Mouse (Mus musculus) granulocyte monocyte progenitor cell, adult 5-6 weeks (primary cell): ENCODE data around the gene Lemd2. TPM values are rescaled to one million over a fixed set of nuclear protein-coding genes. Genes with fewer than 3 reads are reported as not detected.

Experiments used
- ATAC-seq: replicated peaks from 2 replicates; pipeline ENCODE4 v1.8.0; 2016; ENCODE audit warnings: mild to moderate bottlenecking, moderate TSS enrichment, inconsistent platforms; ENCODE audit not compliant: poor library complexity, severe bottlenecking
- total RNA-seq, 2 experiments: library from RNA; stranded (forward) in 1 of 2; stranded (reverse) in 1 of 2; fragments of 200-712, 200-1000 nt in 1 of 2; fragments of >200 nt in 1 of 2; fragmentation: Nextera tagmentation in 1 of 2; gene quantifications; 2 replicates each; pipeline ENCODE4 v1.2.3; 2014 to 2017

Gene Lemd2
- total RNA-seq, 2 experiments from 2014 or later = 29.7 to 36.9 TPM

DNA sequence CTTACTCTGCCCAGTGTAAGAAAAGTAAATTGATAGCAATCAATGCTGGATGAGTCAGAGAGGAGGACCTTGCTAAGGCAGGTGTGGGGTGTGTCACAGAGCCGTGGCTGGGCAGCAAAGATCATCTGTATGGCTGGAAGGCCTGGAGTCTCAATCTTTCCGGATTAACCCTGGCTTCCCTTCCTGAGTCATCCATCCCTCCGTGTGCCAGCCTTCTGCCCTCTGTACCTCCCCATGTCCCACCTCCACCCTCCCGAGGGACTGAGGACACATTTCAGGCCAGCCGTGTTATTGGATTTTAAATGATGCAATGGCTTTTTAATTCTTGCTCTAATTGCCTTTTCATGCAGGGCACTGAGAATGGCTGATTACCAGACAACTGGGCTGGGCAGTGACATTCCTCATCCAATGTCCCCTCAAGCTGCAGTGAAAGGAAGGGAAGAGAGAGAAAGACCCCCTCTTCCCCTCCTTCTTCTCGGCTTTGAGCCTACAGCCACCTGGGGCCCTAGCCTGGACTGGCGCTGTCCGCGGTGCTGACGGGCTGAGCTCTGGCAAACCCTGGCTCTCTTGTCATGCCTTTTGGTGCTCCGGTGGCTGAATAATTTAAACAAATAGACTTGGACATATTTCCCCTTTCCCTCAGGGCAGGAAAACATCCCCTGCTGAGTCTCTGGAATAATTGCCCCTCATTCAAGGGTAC, 24.1 kb upstream of the Lemd2 start:
- peak; percentile 73 for ATAC-seq

DNA sequence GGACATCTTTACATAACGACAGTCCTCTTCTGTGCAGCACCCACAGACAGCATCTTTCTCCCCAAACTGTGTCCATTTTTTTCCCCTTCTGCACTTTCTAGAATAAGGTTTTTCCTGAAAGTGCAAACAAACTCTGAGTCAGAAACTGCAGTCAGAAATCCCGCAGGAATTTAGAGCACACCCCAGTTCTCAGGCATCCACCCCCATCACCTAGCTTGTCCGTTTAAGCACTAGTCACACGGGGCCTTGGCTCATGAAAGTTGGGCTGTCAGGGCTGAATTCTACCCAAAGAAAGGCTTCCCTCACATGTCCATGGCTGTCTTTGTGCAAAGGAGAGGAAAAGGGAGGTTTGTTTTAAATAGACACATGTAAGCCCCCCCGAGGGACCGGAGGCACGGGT, 23.0 kb upstream of the Lemd2 start:
- ATAC-seq = no peak

GRCm38 (mm10) chr17:27226701-27227100, 22.4 kb upstream of the Lemd2 start:
- no peak for ATAC-seq

DNA sequence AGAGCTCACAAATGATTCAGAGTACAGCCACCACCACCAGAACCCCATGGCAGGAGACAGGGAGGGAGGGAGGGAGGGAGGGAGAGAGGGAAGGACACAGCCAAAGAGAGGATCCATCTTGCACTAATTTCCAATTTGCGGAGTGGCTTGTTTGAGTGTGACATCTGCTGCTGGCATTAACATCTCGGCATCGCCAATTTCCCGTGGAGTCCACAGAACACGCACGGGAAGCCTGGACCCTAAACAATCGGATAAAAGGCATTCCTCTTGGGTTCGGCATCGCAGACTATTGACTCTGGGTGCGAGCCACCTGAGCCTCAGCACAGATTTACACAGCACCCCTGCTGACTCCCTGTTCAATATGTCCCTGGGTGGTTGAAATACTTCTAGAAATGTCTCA, 21.5 kb upstream of the Lemd2 start:
- ATAC-seq = no peak

DNA sequence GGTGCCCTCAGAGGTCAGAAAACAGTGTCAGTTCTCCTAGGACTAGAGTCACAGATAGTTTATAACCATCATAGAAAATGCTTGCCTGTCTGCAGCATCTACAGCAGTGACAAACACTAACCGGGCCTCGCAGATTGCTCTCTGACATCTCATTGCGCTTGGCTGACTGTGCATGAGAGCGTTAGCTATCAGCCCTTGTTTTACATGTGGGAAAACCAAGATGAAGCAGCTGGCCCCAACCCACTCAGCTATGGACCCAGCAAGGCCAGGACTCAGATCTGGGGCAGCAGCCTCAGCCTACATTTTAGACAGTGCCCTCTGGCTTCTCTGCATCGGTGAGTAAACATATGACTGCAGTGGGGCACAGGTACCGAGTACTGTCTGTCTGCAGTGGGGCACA, 19.6 kb upstream of the Lemd2 start:
- ATAC-seq = no peak

DNA sequence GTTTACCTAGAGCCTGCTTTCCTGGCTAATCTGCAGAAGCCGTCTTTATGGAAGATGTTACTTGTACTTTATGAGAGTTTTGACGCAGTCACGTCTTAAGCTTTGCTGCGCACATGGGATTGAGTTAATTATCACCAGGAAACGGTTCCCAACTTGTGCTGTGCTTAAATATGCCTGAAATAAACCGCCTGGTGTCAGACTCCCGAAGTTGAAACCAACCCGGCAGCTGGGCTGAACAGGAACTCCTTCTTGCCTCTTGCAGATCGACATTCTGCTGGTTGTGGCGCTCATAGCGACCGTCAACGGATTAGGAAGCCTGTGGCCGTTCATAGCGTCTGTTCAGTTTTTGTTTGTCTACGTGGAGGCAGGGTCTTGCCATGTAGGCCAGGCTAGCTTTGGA, 17.3 kb upstream of the Lemd2 start:
- ATAC-seq = no peak

- no peak for ATAC-seq
Observed at GRCm38 (mm10) chr17:27218916-27219315, 14.6 kb upstream of the Lemd2 start.

- ATAC-seq = no peak
Observed at GRCm38 (mm10) chr17:27218364-27218763, 14.1 kb upstream of the Lemd2 start.

- 0 out of 2 replicates have a peak, but pooled peaks have one; percentile 9 for ATAC-seq
Observed at GRCm38 (mm10) chr17:27212768-27213525, 8.7 kb upstream of the Lemd2 start.

GRCm38 (mm10) chr17:27212006-27212405, 7.7 kb upstream of the Lemd2 start:
- ATAC-seq = no peak

DNA sequence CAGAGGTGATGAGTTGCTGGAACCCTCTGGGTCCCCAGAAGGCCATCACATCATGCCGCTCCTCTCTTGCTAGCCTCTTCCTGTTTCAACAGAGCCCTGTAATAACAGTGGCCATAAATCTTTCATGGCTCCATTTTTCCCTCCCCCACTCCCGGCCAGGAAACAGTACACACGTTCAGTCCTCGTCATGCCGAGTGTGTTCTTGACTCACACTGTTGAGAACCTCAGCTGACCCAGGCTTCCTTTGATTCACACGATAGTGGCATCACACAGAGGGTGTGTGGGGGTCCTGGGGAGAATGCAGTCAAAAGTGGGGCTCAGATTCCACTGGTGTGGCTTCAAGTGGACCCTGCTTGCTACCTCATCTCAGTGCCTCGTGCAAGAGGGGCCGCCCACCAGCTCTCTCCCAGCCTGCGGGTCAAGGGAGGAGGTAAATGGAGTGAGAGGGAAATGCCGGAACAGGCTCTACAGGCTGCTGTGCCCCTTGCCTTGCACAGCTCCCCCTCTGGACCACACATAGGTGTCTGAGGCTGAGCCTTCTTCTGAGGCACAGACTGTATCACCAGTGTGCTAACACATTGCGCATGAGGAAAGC, 2.9 kb upstream of the Lemd2 start:
- ATAC-seq = peak; percentile 55

DNA sequence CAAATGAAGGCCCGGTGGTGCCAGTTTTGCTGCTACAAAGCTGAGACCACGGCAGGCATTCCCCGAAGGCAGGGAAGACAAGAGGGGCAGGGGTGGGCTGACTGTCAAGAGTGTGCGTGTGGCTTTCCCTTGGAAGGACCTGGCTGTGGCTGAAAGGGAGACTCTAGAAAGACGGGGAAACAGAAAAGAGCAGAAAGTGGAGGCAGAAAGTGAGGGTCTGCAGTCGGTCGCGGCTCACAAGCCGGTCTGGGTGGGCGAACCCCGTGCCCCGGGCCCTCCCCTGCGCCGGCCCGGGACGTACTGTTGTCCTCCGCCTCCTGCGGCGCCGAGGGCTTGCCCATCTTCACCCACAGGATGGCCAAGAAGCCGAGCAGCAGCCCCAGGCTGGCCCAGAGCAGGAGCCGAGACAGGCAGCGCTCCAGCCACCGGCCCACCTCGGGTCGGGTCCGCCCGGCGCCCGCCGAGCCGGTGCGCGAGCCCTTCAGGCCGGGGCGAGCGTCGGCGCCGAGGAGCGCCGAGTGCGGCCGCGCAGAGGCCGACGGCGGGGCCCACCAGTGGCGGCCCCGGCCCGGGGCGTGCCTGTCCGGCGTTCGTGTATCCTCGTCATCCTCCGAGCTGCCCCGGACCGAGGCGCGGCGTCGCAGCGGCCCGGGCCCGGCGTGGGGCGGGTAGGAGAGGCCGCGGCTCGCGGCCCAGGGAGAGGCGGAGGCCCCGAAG, 753 bp downstream of the Lemd2 start:
- ATAC-seq = no peak

- ATAC-seq = peak; percentile 28
Observed at GRCm38 (mm10) chr17:27202919-27203357, 1.3 kb downstream of the Lemd2 start.

- no peak for ATAC-seq
Observed at GRCm38 (mm10) chr17:27201981-27202380, 2.3 kb downstream of the Lemd2 start.

GRCm38 (mm10) chr17:27200801-27201200, 3.5 kb downstream of the Lemd2 start:
- no peak for ATAC-seq

DNA sequence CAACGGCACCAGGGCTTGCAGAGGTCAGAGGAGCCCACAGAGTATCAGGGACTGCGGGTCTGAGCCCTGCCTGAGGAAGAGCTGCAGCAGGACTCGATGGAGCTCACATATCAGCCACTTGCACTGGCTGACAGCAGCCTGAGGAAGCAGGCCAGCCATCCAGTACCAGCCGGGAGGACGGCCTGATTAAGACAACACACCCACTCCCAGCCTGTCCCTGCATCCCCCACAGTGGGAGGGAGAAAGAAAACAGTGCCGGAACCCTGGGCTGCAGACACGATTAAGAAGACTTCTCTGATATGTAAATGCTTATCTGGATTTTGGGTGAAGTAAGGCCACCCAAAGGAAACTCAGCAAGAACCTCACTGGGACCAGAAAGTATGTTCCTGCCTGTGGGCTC, 4.4 kb downstream of the Lemd2 start:
- ATAC-seq = no peak

GRCm38 (mm10) chr17:27199205-27199604, 5.1 kb downstream of the Lemd2 start:
- no peak for ATAC-seq

- no peak for ATAC-seq
Observed at GRCm38 (mm10) chr17:27196206-27196605, 8.1 kb downstream of the Lemd2 start.

- no peak for ATAC-seq
Observed at GRCm38 (mm10) chr17:27194258-27195185, 9.7 kb downstream of the Lemd2 start.

- no peak for ATAC-seq
Observed at GRCm38 (mm10) chr17:27191804-27192203, 12.5 kb downstream of the Lemd2 start.
